Mouse (Mus musculus): ENCODE results near the gene Rhox7a.
A peak's percentile ranks its signal among the peaks of the same experiment; 100 is the strongest.
"Not testable (repeated sequence)": the region's sequence is repeated elsewhere in the genome, so short reads cannot be mapped to it uniquely, and the experiment has no call there.

The Rhox7a gene

DNA sequence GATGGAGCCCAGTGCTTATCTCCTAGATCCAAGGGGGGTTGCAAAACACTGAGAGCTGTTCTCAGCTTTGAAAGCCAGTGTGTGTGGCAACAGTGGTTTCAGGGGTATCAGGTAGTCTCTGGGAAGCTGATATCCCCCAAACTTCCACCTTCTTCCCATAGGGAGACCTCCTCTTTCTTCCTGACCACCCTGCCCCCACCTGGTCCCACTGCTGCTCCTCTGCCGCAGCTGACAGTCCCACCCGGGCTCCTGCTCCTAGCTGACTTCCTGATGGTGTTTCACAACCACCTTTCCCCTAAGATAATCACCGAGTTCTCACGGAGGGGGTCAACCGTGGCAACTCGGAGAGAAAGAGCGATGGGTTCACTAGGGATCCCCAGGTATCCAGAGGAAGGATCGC, at the start of gene Rhox7a:
Gene Rhox7a, plus strand, starts transcription at position 301 of the 400 bp plus-strand sequence.
- not testable (repeated sequence) for DNase-seq (ENCODE audit: low read depth)

DNA sequence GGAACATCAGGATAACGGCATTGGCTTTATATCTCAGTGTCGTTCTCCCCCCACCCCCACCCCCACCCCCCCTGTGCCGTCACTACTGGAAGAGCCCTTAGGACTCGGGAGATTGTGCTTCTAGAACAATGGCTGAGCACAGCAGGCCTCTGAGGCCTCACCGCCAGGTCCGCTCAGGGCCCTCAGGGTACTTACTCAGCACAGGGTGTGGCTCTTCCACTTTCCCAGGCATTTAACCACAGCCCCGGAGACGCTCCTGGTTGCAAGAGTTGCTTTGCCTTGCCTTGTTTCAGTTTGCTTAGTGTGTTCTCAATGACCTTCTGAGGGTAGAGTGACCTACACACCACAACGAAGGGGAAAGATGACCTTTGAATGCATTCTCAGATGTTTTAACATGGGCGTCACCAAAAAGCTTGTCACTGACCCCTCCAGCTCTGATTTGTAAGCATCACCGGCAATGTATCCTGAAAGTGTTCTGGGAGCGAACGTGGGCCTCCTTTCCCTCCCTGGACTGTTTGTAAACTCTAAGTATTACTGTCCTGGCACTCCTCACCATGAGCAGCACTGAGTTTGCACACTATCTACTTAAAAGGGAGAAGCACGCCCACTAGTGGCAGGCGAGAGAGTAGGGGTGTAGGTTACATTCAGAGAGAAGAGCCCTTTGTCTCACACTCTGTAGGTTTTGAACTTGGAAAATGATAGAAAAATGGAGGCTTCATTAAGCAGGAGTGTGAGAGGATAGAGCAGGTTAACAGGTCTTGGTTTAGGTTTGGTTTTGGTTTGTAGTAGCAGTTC, 24.0 kb upstream of the Rhox7a start:
- DNase-seq (ENCODE audit: low read depth): peak; percentile 3

DNA sequence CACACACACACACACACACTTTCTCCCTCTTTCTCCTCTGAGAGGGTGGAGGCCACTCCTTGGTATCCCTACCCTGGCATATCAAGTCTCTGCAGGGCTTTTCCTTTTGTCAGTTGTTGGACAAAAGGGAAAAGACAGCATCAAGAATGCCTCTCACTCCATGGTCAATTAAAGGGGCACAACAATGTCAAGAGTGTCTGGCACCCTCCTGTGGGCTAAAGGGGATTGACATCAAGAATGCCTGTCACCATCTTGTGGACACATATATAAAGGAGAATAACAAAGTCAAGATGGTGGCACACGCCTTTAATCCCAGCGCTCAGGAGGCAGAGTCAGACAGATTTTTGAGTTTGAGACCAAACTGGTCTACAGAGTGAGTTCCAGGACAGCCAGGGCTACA, 22.1 kb upstream of the Rhox7a start:
- DNase-seq (ENCODE audit: low read depth): no peak

DNA sequence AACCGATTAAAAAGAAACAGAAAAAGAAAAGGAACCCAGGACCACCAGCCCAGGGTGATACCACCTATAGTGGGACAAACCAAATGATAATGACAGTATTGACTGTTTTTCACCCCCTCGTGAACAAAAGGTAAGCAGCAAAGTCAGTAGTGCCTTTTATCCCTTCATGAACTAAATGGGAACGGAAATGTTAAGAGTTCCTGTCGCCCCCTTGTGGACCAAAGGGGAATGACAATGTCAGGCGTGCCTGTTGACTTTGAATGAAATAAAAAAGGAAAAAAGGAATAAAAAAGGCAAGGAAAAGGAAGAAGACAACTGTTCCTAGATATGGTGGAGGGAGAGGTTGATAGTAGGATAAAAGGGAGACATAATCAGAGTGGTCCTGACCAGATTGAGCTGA, 20.3 kb upstream of the Rhox7a start:
- DNase-seq (ENCODE audit: low read depth): peak; percentile 46

DNA sequence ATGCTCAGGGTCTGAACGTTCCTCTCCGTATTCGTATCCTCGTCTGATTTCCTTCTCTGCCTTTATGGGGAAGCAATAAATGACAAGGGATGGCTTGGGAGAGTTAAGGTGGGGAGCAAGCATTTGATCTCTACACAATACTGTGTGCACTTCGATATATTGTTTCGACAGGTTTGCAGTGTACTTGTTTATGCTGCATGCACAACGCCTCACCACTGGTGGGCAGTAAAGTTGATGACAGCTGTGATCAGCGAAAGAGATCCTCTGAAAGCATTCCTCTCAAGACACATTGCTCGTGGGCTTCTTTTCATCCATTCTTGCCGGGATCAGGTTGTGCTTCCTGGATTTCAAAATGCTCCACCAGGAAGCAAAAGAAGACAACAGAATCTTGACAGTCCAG, 15.8 kb upstream of the Rhox7a start:
- peak; percentile 1 for DNase-seq (ENCODE audit: low read depth)

DNA sequence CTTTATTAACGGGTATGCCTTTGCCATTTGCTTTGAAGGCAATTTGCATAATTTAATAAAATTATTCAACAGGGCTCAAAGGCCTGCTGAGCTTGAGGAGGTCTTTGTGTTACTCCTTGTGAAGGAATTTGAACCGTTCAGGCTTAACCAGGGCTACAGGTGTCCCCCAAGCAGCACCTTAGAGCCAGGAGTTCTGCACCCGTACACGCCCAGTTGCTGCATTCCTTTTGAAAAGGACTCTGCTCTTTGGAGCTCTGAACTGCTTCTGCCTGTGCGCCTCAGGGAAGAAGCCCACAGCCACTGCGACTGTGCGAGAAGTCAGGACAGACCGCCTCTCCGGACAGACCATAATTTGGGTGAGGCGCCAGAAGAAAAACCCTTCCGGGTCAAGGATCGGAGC, 4.9 kb upstream of the Rhox7a start, which contains the start of gene Rhox6:
Gene Rhox6, plus strand, starts transcription at position 301 of the 400 bp plus-strand sequence.
- not testable (repeated sequence) for DNase-seq (ENCODE audit: low read depth)

DNA sequence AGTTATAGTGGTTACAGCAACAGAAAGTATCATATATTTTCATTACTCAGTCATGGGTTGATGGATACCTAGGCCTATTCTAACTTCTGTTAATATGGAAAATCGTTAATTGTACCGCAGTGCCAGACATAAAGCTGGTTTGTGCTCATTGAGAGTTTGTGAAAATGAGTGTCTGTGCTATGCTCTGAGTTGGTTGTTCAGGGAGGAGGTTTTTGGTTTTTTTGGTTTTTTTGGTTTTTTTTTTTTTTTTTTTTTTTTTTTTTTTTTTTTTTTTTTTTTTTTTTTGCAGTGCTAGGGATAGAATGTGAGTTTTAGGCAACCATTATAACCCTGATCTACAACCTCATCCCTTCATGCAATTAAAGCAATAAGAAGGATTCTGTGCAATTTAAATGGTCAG, 40.2 kb downstream of the Rhox7a start:
- no peak for DNase-seq (ENCODE audit: low read depth)

DNA sequence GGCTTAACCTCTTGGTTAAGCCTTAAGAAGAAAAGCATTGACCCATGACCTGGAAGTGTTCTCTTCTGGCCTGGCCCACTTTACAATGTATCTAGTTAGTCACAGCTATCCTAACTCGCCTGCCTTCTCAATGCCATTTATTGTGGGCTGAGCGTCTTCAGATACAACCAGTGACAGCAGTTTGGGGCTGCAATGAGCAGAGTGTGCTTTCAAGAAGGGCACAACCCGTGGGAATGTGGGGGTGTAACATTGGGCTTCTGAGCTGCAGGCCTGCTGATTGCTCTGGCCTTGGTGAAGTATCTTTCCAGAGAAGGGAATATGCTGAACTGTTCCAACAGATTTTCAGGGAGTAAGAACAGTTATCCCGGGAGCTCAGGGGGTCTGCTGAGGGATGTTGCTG, 47.4 kb downstream of the Rhox7a start, which contains the start of gene Rhox8:
Gene Rhox8, minus strand, starts transcription at position 101 of the 400 bp plus-strand sequence.
- DNase-seq (ENCODE audit: low read depth): no peak

Data from NIH3T3 (cell line).